Mouse (Mus musculus) kidney, adult 18-20 months (tissue): Measurements from ENCODE around the gene Nicn1.

Experiments used
- DNase-seq: peaks from one replicate; pipeline ENCODE4 v3.0.0; 2021

Nicn1 gene

DNA sequence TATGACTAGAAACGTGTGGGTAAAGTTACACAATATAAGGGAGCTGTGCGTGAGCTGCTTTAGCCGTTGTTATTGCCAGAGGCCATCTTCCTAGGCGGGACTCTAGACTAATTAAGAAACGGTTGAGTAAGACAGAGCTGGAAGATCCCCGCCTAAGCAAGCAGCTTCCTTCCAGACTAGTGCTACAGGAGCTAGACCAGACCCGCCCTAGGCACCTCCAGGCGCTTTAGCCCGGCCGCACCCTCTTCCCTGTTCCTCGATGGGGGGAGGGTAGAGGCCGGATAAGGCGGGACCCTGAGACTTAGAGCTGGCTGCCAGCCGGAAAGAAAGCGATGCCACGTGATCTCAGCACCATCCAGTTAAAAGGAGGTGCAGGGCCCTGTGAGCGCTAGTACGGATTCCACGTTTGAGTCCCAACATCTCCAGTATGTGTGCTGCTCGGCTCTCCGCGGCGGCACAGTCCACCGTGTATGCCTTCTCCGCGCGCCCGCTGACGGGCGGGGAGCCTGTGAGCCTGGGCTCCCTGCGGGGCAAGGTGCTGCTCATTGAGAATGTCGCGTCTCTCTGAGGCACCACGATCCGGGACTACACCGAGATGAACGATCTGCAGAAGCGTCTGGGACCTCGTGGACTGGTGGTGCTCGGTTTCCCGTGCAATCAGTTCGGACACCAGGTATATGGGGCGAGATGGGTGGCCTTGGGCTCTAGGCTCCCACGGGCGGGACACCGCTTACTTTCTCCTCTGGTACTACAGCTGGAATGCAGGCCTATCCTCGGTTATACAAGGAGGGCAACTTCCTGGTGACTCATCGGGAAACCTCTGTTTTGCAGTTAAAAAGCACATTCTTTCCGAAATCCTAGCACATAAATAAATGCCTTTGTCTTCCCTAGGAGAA is 48.9 kb downstream of the Nicn1 start, which contains the start of gene Gpx1:
Gene Gpx1, plus strand, starts transcription at position 18 of the 896 bp plus-strand sequence.
- DNase-seq: peak; percentile 94

DNA sequence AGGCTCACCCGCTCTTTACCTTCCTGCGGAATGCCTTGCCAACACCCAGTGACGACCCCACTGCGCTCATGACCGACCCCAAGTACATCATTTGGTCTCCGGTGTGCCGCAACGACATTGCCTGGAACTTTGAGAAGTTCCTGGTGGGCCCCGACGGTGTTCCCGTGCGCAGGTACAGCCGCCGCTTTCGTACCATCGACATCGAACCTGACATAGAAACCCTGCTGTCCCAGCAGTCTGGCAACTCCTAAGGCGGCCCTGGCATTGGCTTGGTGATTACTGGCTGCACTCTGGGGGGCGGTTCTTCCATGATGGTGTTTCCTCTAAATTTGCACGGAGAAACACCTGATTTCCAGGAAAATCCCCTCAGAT is 49.6 kb downstream of the Nicn1 start:
- no peak for DNase-seq

DNA sequence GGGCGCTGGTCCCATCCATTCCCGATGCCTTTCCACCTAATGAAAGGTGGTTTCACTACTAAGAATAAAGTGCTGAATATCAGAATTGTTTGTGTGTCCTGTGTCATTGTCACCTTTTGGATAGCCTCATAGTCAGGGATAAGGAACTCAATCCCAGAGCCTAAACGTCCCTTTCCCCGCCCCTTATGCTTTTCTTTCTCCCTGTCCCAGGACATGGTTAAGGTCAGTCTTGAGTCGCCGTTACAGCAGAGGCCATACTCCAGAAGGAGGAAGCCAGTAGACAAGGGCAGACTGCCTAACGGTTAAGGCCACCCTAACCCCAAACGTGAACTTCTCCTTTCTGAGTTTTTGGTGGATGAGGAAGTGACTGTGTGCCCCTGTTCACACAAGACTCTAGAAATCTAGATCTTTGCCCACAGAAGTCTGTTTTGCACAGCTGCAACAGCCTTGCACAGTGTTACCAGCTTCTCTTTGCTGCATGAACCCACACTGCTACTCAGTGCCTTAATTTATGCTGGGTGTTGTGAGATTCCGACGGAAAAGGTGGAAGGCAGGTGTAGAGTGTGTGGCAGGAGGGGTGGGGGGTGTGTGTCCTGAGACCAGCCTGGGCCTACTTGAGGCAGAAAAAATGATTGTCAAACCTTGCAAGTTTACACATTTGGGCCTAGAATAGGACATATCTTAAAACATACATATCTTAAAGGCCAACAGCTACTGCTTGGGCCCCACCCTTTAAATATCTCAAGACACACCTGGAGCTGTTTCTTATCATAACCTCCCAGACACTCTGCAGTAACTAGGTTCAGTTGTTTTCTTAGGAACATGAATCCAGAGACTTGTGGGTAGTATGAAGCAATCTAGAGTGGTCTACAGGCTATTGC is 50.3 kb downstream of the Nicn1 start:
- DNase-seq: peak; percentile 46

DNA sequence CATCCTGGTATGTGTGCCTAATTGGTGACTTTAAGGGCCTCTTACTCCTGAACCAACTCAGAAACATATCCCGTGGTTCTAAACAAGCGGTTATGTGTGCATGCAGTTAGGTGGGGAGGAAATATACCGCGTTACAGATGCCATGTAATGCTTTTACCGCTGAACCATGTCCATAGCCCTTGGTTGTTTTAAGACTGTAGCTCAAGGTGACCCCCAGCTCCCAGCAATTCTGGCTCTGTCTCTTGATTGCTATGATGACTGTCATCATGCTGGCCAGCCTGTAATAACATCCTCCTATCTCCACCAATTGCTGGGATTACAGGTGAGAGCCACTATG is 50.9 kb downstream of the Nicn1 start:
- DNase-seq: peak; percentile 25

DNA sequence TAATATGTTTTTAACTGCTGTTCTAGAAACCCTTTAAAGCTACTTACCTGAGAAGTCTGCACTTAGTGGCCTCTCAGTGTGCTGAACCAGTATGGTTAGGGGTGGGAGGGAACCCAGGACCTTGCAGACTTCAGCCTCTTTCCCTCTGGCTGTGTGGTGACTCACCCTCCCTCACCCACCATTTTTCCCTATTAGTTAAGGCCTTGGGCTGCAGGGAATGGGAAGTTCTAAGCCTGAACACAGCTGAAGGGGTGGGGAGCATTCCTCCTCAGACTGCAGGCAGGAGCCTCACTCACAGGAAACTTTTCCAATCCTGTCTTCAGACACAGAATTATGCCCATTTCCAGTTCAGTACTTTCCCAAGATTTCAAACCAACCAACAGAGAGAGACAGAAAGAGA is 51.6 kb downstream of the Nicn1 start:
- peak; percentile 28 for DNase-seq

DNA sequence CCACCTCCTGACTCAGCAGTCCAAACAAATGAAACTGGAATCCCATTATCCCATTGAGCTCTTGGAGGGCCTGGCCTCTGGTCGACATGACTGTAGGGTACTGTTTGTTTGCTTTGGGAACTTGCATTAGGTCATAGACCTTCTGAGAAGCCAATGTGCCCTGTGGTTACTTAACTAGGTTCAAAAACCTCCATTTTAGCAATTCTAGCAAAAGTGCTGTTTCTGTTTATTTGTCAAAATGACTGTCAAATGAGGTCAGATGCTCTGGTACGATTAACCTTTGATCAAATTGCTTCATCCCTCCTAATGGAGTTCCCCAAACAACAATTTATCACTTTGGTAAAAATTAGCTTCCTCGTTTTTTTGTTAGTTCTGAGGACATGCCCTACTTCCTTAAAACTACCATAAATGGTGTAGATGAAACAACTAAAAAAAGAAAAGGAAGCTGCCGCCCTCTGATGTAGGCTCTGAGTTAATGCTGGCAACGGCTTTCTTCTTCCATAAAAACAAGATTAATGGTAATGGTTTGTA is 52.1 kb downstream of the Nicn1 start:
- peak; percentile 50 for DNase-seq

DNA sequence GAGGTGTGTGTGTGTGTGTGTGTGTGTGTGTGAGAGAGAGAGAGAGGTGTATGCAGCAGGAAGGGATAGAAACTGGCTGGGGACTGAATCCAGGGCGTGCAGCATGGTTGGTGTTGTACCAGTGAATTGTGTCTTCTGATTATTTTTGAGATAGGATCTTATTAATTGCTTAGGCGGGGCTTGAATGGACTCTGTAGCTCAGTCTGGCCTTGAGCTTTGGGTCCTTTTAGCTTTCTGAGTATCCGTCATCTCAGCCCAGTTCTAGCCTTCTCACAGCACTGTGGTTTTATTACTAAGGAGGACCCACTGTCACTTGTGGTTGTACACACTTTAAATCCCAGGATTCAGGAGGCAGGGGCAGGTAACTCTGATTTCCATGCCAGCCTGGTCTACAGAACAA is 53.1 kb downstream of the Nicn1 start:
- DNase-seq: no peak

DNA sequence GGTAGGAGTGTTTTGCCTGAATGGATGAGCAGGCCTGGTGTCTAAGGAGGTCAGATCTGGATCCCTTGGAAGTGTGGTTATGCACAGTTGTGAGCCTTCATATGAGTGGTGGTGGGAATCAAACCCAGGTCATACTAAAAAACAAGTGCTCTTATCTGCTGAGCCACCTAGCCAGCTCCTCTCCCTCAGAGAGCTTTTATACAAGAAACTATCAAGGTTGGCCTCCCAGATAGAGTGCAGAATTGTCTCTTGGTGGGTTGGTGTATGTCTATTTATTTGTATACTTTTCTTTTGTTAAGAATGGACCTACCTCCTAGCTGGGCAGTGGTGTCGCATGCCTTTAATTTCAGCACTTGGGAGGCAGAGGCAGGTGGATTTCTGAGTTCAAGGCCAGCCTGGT is 53.6 kb downstream of the Nicn1 start:
- no peak for DNase-seq

DNA sequence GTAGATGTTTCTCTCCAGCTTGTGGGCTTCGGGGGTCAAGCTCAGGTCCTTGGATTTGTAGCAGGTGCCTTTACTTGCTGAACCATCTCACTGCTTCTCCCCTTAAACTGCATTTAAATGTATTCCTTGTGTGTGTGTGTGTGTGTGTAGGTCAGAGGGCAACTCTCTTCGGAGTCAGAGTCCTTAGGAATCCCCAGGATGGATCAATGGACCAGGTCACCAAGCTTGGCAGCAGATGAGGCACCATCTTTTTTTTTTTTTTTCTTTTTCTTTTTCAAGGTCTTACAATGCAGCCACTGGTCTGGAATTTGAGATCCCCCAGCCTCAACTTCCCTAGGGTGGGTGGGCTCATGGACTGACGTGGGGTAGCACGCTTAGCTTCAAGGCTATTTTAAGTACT is 54.2 kb downstream of the Nicn1 start:
- DNase-seq: no peak
